Mouse (Mus musculus): Measurements from ENCODE around the gene Adamts9. TPM values are rescaled to one million over a fixed set of nuclear protein-coding genes. Genes with fewer than 3 reads are reported as not detected.

Adamts9 gene
- total and polyA plus RNA-seq, 3 experiments = not detected

GRCm38 (mm10) chr6:92869582-92870219, 73.6 kb downstream of the Adamts9 start:
- TF ChIP-seq JUND (conservative IDR thresholded peaks at IDR 0.05; ENCODE audit: low read depth, low read length) = no peak
- TF ChIP-seq CHD2 (IDR thresholded peaks at IDR 0.05; ENCODE audit: low read length) = no peak
- TF ChIP-seq NELFE (IDR thresholded peaks at IDR 0.05; ENCODE audit: low read depth, low read length) = no peak
- no peak for TF ChIP-seq POLR2AphosphoS2 (IDR thresholded peaks at IDR 0.05; ENCODE audit: low read depth, low read length)
- no peak for TF ChIP-seq TCF12 (IDR thresholded peaks at IDR 0.05; ENCODE audit: low read depth, low read length)
- no peak for TF ChIP-seq CTCF (conservative IDR thresholded peaks at IDR 0.05 in 1 of 2, IDR thresholded peaks at IDR 0.05 in 1 of 2; ENCODE audit: low read depth in 2 of 2, low read length in 2 of 2)
- no peak for TF ChIP-seq HCFC1 (IDR thresholded peaks at IDR 0.05; ENCODE audit: low read depth, low read length)
- no peak for TF ChIP-seq ZC3H11A (IDR thresholded peaks at IDR 0.05; ENCODE audit: low read depth, low read length)
- TF ChIP-seq SIN3A (IDR thresholded peaks at IDR 0.05; ENCODE audit: low read length) = no peak
- TF ChIP-seq TBP (conservative IDR thresholded peaks at IDR 0.05; ENCODE audit: low read depth, low read length) = no peak
- TF ChIP-seq ZNF384 (IDR thresholded peaks at IDR 0.05; ENCODE audit: low read depth, low read length) = no peak
- TF ChIP-seq USF1 (IDR thresholded peaks at IDR 0.05; ENCODE audit: low read depth, low read length) = no peak
- no peak for TF ChIP-seq MEF2A (IDR thresholded peaks at IDR 0.05; ENCODE audit: borderline replicate concordance, low read depth, low read length)
- Histone ChIP-seq H3K79me2 (replicated peaks; ENCODE audit: control insufficient read depth, extremely low read depth, insufficient read depth, poor library complexity, severe bottlenecking) (no peaks in the 10 kb centered on the region), H3K27ac (ENCODE audit: insufficient read depth, low read depth) (no peak overlapping the region), H3K4me1 (ENCODE audit: control insufficient read depth in 1 of 2, insufficient read depth in 2 of 2) (no peaks in the 10 kb centered on the region), H3K9ac (ENCODE audit: insufficient read depth, low read depth) (no peak overlapping the region), H3K36me3 (replicated peaks in 1 of 2; ENCODE audit: control insufficient read depth in 1 of 2, insufficient read depth in 1 of 2, low read length in 1 of 2) (no peaks in the 10 kb centered on the region), H3K4me2 (ENCODE audit: insufficient read depth, low read depth, poor library complexity, severe bottlenecking) (no peak overlapping the region), H3K27me3 (replicated peaks) (no peaks in the 10 kb centered on the region), H3K9me3 (replicated peaks; ENCODE audit: low read length) (peaks cover 58% of the 10 kb centered on the region), H3K4me3 (replicated peaks in 1 of 3; ENCODE audit: low read depth in 2 of 3, low read length in 2 of 3, poor library complexity in 1 of 3) (no peak overlapping the region)
- dilution Hi-C loops (cut with MboI; ENCODE audit: extremely low pct_ligation_motif_present, extremely low pct_unique_long_range_greater_than_20kb, low sequenced_read_pairs) (no loop called here), in situ Hi-C loops (cut with MboI; ENCODE audit: low pct_ligation_motif_present, low pct_unique_long_range_greater_than_20kb, low sequenced_read_pairs) (no loop called here)
- DNase-seq (ENCODE audit: extremely low read depth) = no peak

GRCm38 (mm10) chr6:92869089-92869581, 74.2 kb downstream of the Adamts9 start, which contains the start of gene Gm15737:
TSS of gene Gm15737 (plus strand) at chr6:92869357.
- H3K9me3 ChIP-seq (replicated peaks; ENCODE audit: low read length) = peaks cover 59% of the 10 kb centered on the region
- H3K27ac ChIP-seq (ENCODE audit: insufficient read depth, low read depth) = no peak within 1 kb of the TSS
- H3K27me3 ChIP-seq (replicated peaks) = no peaks in the 10 kb centered on the region
- H3K79me2 ChIP-seq (replicated peaks; ENCODE audit: control insufficient read depth, extremely low read depth, insufficient read depth, poor library complexity, severe bottlenecking) = no peaks in the 10 kb centered on the region
- no peak within 1 kb of the TSS for H3K4me3 ChIP-seq (replicated peaks in 1 of 3; ENCODE audit: low read depth in 2 of 3, low read length in 2 of 3, poor library complexity in 1 of 3)
- no peaks in the 10 kb centered on the region for H3K36me3 ChIP-seq (replicated peaks in 1 of 2; ENCODE audit: control insufficient read depth in 1 of 2, insufficient read depth in 1 of 2, low read length in 1 of 2)
- in situ Hi-C loops (cut with MboI; ENCODE audit: low pct_ligation_motif_present, low pct_unique_long_range_greater_than_20kb, low sequenced_read_pairs) = no loop called here
- dilution Hi-C loops (cut with MboI; ENCODE audit: extremely low pct_ligation_motif_present, extremely low pct_unique_long_range_greater_than_20kb, low sequenced_read_pairs) = no loop called here
- TF ChIP-seq JUND (conservative IDR thresholded peaks at IDR 0.05; ENCODE audit: low read depth, low read length) (no peak), E2F4 (IDR thresholded peaks at IDR 0.05; ENCODE audit: insufficient replicate concordance, low read depth, low read length) (no peak), TBP (conservative IDR thresholded peaks at IDR 0.05; ENCODE audit: low read depth, low read length) (no peak), PAX5 (IDR thresholded peaks at IDR 0.05; ENCODE audit: low read length) (no peak), UBTF (IDR thresholded peaks at IDR 0.05; ENCODE audit: low read depth, low read length) (no peak)
- no peak within 1 kb of the TSS for H3K4me2 ChIP-seq (ENCODE audit: insufficient read depth, low read depth, poor library complexity, severe bottlenecking)
- H3K4me1 ChIP-seq (ENCODE audit: control insufficient read depth in 1 of 2, insufficient read depth in 2 of 2) = no peaks in the 10 kb centered on the region
- no peak for DNase-seq (ENCODE audit: extremely low read depth)
- no peak within 1 kb of the TSS for H3K9ac ChIP-seq (ENCODE audit: insufficient read depth, low read depth)
